Mouse (Mus musculus) midbrain, postnatal 0 days (tissue): ENCODE measurements around the gene Htra3. TPM values are rescaled to one million over a fixed set of nuclear protein-coding genes. Genes with fewer than 3 reads are reported as not detected.

Experiments used
- ATAC-seq: fragments of 200-750 bp; cut with Nextera tagmentation; 2 replicates; pipeline ENCODE4 v1.8.0; 2017; ENCODE audit warnings: moderate number of reproducible peaks, mild to moderate bottlenecking, moderate TSS enrichment, moderate library complexity; ENCODE audit not compliant: low FRiP score
- DNase-seq: peaks from one replicate; pipeline ENCODE4 v3.0.0-alpha.2; 2015; ENCODE audit warnings: low spot score
- H3K27ac ChIP-seq: fragments of 300-500 bp; sonication (generic); 2 replicates; pipeline ENCODE4 v1.5.1; 2014; ENCODE audit warnings: low read depth, mild to moderate bottlenecking, low read length, mixed read lengths
- H3K27me3 ChIP-seq: fragments of 300-500 bp; sonication (generic); 2 replicates; pipeline ENCODE4 v1.6.1; 2014; ENCODE audit warnings: low read length, control low read depth, mixed read lengths; ENCODE audit not compliant: insufficient read depth
- H3K36me3 ChIP-seq: fragments of 300-500 bp; sonication (generic); 2 replicates; pipeline ENCODE4 v1.6.1; 2014; ENCODE audit warnings: low read length, control low read depth, mixed read lengths; ENCODE audit not compliant: insufficient read depth
- H3K4me1 ChIP-seq: fragments of 300-500 bp; sonication (generic); 2 replicates; pipeline ENCODE4 v1.6.1; 2014; ENCODE audit warnings: mild to moderate bottlenecking, control low read depth, antibody characterized with exemption, low read length, mixed read lengths; ENCODE audit not compliant: insufficient read depth
- H3K4me2 ChIP-seq: fragments of 300-500 bp; sonication (generic); 2 replicates; pipeline ENCODE4 v1.6.1; 2014; ENCODE audit warnings: low read depth, mild to moderate bottlenecking, low read length, mixed read lengths; ENCODE audit not compliant: poor library complexity, severe bottlenecking
- H3K4me3 ChIP-seq: fragments of 300-500 bp; sonication (generic); 2 replicates; pipeline ENCODE4 v1.5.1; 2014; ENCODE audit warnings: low read depth, mild to moderate bottlenecking, low read length, moderate library complexity
- H3K9ac ChIP-seq: fragments of 300-500 bp; sonication (generic); replicated peaks from 2 replicates; pipeline ENCODE4 v1.6.1; 2014; ENCODE audit warnings: mild to moderate bottlenecking, low read length, moderate library complexity, mixed read lengths; ENCODE audit not compliant: poor library complexity, severe bottlenecking
- H3K9me3 ChIP-seq: fragments of 300-500 bp; sonication (generic); 2 replicates; pipeline ENCODE4 v1.6.1; 2016; ENCODE audit warnings: low read length, control low read depth
- CTCF ChIP-seq: IDR thresholded peaks from 2 replicates; pipeline ENCODE4 v1.5.1; 2016; ENCODE audit warnings: antibody characterized with exemption, mild to moderate bottlenecking
- WGBS: fragments of 180-500 bp; shearing (Covaris S2); extraction: QIAGEN DNeasy Blood & Tissue Kit; methylation state at CpG from one replicate; pipeline ENCODE4 v1.1.7; 2014; 5-methylcytosine and 5-hydroxymethylcytosine counted together
- polyA plus RNA-seq: library from polyadenylated mRNA; unstranded; fragments of >200 nt; fragmentation: Nextera tagmentation; extraction: Ambion mirVana; gene quantifications from 2 replicates; pipeline ENCODE4 v1.2.1, GENCODE M21; 2015
- total RNA-seq: library from RNA; depleted of rRNA; stranded (reverse); fragments of >200 nt; gene quantifications from 2 replicates; pipeline ENCODE4 v1.2.3, GENCODE M21; 2014

Gene Htra3
- total and polyA plus RNA-seq, 2 experiments from 2014 or later: 19.9 to 20.9 TPM

DNA sequence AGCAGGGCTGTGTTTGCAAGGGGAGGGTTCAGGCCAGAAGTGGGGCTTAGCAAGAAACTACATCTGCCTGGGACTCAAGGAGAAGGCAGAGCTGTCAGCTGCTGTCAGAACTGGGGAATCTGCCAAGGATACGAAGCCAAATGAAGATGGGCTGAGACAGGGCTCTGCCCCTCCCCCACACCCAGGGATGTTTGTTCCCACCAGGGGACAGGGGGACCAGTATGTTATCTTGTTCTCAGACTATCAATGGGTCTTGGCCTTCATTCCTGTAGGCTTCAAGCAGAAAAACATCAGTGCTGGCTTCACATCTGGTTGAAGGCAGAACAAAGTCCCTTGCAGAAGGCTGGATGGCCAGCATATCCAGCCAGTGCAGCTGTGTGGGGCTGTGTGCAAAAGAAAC is 50.9 kb downstream of the Htra3 start:
- Histone ChIP-seq H3K36me3 (no peaks in the 10 kb centered on the region), H3K4me1 (no peaks in the 10 kb centered on the region), H3K9ac (no peak overlapping the region), H3K27me3 (no peaks in the 10 kb centered on the region), H3K9me3 (no peaks in the 10 kb centered on the region), H3K4me3 (no peak overlapping the region), H3K27ac (no peak overlapping the region), H3K4me2 (no peak overlapping the region)
- WGBS: 44% methylated on average over 1 of the region's 1 CpGs
- ATAC-seq (no peak), DNase-seq (peak; percentile 68)
- TF ChIP-seq CTCF: no peak

DNA sequence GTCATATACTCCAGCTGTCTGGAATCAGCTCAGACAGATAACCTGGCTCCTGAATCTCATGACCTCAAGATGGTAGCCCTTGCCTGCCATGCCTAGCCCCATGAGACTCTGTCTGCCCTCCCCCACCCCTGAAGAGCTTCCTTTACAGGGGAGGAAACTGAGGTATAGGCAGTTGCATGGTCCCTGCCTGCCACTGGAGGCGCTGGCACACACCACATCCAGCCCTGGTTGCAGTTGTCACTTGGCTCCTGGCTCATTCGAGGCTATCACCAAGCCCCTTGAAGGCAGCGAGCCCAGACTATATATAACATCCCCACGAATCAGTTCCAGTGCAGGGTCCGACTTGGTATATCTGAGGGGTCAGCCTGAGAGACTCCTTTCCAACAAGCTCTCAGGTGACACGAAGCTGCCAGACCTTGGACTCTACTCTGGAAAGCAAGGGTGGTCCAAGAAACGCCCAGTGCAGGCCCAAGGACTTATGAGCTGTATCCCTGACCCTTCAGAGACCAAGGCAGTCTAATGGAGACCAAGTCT is 52.2 kb downstream of the Htra3 start:
- H3K4me3 ChIP-seq: no peak overlapping the region
- no peaks in the 10 kb centered on the region for H3K36me3 ChIP-seq
- H3K27ac ChIP-seq: no peak overlapping the region
- DNase-seq: no peak
- no peaks in the 10 kb centered on the region for H3K27me3 ChIP-seq
- 68% methylated on average over 7 of the region's 7 CpGs for WGBS
- H3K9me3 ChIP-seq: no peaks in the 10 kb centered on the region
- no peak for ATAC-seq
- no peak overlapping the region for H3K9ac ChIP-seq
- no peaks in the 10 kb centered on the region for H3K4me1 ChIP-seq
- TF ChIP-seq CTCF: peak; percentile 46
- H3K4me2 ChIP-seq: no peak overlapping the region

DNA sequence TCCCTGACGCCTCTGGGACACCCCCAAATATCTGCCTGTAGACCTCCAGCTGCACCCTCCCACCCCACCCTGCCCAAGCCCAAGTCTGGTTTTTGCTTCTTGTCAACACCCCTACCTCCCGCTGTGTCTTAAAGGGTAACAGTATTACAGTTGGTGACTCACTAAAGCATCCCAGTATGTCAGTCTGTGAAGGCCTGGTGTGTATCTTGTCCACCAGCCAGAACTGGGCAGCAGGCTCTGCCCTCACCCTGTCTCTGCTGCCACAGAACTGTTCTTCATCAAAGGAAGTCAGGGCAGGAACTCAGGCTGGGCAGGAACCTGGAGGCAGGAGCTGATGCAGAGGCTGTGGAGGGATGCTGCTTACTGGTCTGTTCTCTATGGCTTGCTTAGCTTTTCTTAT is 53.2 kb downstream of the Htra3 start:
- Histone ChIP-seq H3K4me3 (no peak overlapping the region), H3K36me3 (no peaks in the 10 kb centered on the region), H3K27me3 (no peaks in the 10 kb centered on the region), H3K4me1 (no peaks in the 10 kb centered on the region), H3K27ac (no peak overlapping the region), H3K9me3 (no peaks in the 10 kb centered on the region), H3K4me2 (no peak overlapping the region), H3K9ac (no peak overlapping the region)
- DNase-seq (no peak), ATAC-seq (no peak)
- TF ChIP-seq CTCF: no peak
- WGBS: 92% methylated on average over 2 of the region's 2 CpGs

DNA sequence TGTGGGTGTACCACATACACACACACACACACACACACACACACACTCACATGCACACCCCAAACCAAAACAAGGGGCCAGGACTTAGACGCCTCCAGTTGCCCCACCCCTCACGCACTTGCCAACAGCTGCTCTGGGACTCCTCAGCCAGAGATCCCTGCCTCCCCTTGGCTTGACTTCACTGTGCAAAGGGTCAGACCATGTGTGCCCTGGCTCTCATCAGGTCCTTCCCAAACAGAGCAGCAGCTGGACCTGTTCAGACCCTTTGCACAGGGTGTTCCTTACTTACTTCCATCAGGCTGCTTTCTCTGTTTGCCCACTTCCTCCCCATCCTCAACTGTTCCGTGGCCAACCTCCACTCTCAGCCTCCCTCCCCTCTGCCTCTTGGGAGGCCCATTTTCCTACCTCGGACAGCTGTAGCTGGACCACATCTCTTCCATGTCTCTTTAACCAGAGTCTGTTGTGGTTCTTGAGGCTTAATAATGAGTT is 54.8 kb downstream of the Htra3 start:
- no peak for DNase-seq
- Histone ChIP-seq H3K36me3 (no peaks in the 10 kb centered on the region), H3K27me3 (no peaks in the 10 kb centered on the region), H3K4me1 (no peaks in the 10 kb centered on the region), H3K4me3 (no peak overlapping the region), H3K27ac (no peak overlapping the region), H3K4me2 (no peak overlapping the region), H3K9ac (no peak overlapping the region), H3K9me3 (no peaks in the 10 kb centered on the region)
- WGBS: 78% methylated on average over 4 of the region's 4 CpGs
- ATAC-seq: no peak
- TF ChIP-seq CTCF: no peak

DNA sequence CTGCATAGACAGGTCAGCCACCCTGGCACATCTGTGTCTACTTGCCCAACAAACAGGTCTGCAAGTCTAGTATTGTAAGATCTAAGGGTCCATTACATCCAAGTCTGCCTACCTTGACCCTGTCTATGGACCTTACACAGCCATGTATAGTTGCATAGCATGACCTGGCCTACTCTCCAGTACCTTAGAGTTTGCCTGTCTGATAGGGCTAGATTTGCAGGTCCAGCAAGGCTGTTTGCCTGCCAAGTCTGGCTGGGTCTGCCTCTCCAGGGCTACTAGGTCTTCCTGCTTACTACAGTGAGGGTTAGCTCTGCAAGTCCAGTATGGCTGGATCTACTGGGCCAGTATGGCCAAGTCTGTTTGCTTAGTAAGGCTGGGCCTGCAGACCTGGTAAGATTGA is 55.8 kb downstream of the Htra3 start:
- no peak for ATAC-seq
- Histone ChIP-seq H3K4me2 (no peak overlapping the region), H3K27ac (no peak overlapping the region), H3K9me3 (no peaks in the 10 kb centered on the region), H3K36me3 (no peaks in the 10 kb centered on the region), H3K9ac (no peak overlapping the region), H3K4me1 (no peaks in the 10 kb centered on the region), H3K27me3 (no peaks in the 10 kb centered on the region), H3K4me3 (no peak overlapping the region)
- no peak for TF ChIP-seq CTCF
- DNase-seq: no peak

DNA sequence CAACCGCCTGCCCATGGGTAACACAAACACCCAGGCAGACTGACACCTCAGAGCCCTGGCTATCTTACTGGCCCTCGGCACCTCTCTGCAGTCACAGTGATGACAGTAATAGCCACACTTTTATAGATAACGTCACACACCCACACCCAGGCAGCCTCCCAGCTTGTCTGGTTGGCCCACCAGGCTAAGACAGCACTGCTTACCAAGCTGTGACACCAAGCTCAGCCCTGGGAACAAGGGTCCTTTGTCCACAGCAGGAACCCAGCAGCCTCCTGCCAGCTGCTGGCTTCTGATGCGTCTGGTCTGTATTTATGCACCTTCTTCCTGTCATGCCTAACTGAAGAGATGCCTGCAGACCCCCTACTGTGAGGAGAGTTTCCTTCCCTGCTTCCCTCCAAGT is 58.5 kb downstream of the Htra3 start:
- no peak for TF ChIP-seq CTCF
- Histone ChIP-seq H3K9ac (no peak overlapping the region), H3K4me3 (no peak overlapping the region), H3K27me3 (no peaks in the 10 kb centered on the region), H3K9me3 (no peaks in the 10 kb centered on the region), H3K27ac (no peak overlapping the region), H3K4me1 (no peaks in the 10 kb centered on the region), H3K4me2 (no peak overlapping the region), H3K36me3 (no peaks in the 10 kb centered on the region)
- DNase-seq: peak; percentile 16
- WGBS: 55% methylated on average over 4 of the region's 4 CpGs
- no peak for ATAC-seq
